Mouse (Mus musculus) ovary, postnatal 36 days (tissue): Measurements from ENCODE around the gene Cux2.
A peak's percentile ranks its signal among the peaks of the same experiment; 100 is the strongest.

Source experiments
- DNase-seq: peaks from one replicate; pipeline ENCODE4 v3.0.0; 2022; ENCODE audit warnings: low spot score, mixed read lengths

Gene Cux2

DNA sequence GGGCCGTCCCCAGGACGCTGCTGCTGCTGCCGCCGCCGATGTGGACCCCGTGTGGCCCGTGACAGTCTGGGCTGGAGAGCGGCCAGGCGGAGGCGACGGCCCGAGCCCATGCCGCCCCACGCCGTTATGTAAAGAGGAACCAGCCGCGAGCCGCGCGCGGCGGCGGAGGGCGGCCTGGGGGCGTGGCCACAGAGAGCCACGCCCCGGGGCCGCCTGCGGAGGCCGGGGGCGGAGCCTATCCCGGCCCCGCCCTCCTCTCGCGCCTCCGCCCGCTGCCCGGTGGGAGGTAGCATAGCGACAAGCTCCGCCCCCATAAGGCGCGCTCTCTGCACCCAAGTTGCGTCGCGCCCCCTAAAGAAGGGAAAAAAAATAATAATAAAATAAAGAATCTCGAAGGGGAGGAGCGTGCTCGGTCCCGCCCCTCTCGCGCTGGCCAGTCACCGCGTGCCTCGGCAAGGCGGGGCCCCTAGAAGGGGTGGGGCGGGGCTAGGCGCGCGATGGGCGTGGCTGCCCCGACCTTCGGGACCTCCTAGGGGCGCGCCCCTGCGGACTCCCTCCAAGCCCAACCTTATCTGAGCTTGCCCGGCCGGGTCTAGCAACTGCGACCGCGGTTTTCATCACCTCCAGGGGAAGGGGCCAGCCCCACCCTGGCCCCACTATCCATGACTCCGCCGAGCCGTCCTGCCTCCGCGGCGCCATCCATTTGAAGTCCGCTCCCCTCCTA is 213.0 kb downstream of the Cux2 start:
- peak; percentile 91 for DNase-seq

DNA sequence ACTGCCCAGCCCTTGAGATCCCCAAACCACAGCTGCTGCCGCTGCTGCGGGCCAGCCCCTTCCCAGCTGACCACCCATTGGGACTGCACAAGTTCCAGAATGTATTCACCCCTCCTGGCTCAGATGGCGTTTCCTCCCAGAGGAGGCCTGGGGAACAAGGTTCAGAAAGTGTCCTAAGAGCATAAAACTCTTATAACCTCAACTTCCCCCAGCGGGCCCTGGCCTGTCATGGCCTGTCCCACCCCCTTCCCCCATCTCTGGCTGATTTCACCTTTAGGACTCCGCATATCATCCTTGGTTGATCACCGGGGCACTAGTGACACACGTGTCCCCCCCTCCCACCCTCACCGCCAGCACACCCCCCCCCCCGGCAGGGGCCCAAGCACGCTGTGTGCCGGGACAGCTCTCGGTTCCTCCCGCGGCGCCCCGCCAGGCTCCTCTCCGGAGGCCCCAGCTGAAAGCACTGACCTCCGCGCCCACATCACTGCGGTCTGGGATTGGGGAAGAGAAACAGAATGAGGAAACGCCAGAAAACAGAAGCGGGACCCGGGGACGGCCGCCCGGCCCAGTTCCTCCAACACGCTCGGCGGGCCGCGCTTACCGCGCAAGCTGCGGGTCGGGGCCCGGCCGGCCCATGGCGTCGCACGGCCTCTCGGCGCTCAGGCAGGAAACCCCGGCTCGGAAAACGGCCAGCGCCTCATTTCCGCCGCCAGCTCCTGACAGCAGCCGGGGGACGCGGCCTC is 213.8 kb downstream of the Cux2 start:
- DNase-seq = no peak

DNA sequence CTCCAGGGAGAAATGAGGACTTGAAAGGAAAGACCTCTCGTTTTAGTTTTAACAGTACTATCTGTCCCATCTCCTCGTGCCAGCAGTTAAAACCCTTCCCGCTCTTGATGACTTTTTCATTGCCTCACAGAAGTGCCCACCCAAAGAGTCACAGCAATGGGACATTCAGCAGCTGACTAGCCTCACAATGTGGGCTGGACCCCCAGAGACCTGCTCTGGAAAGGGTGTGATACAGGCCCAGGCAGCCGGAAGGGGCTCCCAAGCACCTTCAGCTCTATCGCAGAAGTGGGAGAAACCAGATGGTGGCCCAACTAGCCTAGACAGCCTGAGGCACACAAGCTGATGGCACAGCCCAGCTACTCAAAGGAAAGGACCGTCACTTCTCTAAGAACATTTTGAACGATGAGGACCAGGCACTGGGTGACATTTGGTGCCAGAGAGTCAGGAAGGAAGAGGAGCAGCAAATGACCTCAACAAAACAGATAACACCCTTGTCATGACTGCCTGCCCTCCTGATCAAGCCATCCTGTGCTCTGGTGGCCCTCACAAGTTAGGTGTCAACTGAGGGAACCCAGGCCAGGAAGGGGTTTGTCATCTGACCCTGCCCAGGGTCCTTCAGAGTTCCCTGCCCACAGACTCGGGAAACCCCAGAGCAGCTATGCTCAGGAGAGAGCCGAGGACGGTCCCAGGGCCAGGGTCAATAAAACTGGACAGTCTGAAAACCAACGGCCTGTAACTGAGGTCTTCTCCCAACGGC is 214.7 kb downstream of the Cux2 start:
- DNase-seq = no peak

DNA sequence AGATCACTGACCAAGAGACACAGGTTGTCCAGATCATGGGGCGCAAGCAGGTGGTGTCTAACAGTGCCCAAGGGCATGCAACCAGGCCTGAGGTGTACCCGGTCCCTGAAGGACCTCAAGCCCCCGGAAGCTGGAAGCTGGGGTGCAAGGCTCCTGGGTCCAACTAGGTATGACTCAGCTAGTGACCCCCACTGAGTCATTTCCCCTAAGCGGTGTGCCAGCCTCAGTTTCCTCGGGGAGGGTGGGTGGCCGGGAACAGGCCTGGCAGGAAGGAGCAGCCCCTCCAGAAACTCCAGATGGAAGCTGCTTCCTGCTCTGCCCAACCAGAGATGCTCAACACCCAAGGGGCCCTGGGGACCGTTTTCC is 215.7 kb downstream of the Cux2 start:
- DNase-seq = no peak

DNA sequence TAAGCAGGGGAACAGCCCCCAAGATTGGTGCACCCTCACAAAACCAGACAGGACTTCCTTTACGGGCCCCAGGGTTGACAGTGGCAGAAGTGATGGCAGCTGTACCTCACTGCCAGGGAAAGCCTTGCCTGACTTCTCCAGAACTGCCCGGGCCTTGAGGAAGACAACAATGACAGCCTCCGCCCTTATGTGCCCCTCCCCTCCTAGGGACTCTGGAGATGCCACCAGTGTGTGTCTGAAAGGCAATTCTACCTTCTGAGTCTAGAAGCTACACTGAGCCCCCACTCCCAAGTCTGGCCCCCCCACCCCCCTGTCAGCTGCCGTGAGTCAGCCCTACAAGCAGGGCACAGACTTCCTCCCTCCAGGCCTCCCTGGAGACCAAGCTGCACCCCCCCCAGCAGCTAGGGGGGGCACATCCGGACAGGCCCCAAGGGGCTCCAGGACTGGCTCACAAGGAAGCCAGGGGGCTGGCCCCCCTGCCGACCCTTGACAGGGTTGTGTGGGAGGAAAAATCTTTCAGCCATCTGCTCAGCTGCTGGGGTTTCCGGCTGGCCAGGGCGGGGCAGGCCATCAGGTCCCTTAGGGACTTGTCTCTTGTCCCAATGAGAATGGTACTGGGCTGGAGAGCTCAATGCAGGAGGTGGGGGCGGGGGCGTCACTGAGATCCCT is 216.2 kb downstream of the Cux2 start:
- no peak for DNase-seq

DNA sequence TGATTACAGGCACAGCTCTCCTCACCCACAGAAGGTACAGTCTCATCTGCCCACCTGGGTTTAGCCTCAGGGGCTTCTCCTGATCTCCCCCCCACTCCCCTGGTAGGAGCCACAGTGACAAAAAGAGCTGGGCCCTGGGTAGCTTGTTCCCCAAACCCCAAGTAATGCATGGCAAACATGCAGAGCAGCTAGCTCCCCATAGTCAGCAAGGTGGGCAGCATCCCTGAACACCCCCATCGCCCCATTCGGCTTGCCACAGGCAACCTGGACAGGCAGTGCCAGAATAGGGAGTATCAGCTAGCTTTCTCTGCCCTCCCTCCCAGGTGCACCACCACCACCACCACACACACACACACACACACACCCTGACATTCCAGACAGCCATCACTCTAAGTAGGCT is 216.7 kb downstream of the Cux2 start:
- no peak for DNase-seq

DNA sequence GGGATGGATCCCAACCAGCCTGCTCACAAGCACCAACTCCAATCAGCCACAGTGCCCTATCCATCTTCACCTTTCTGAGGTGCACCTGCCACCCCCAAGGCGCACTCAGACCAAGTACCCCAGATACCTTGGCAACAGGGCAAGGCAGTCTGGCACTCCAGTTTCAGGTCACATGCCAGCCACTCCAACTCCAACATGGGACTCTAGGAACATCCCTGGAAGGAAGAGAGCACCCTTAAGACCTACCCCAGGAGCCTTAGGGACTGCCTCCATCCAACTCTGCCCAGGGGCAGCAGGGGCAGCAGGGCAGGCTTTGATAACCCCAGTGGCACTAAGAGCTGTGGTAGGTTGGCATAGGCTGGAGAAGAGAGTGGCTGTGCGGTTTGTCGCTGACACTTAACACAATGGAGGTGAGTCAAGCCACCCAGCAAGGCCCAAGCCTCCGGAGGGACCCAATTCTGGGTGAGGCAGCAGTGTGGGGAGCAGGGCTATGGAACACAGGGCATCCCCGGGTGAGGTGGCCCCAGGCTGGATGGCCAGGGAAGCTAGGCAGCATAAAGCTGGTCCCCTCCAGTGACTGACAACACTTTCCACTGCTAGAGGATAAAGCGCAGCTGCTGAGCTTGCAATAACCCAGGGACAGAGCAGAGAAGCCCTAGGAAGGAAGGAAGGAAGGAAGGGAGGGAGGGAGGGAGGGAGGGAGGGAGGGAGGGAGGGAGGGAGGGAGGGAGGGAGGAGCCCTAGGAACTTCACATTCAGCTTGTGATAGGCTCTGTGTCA is 217.3 kb downstream of the Cux2 start:
- no peak for DNase-seq

DNA sequence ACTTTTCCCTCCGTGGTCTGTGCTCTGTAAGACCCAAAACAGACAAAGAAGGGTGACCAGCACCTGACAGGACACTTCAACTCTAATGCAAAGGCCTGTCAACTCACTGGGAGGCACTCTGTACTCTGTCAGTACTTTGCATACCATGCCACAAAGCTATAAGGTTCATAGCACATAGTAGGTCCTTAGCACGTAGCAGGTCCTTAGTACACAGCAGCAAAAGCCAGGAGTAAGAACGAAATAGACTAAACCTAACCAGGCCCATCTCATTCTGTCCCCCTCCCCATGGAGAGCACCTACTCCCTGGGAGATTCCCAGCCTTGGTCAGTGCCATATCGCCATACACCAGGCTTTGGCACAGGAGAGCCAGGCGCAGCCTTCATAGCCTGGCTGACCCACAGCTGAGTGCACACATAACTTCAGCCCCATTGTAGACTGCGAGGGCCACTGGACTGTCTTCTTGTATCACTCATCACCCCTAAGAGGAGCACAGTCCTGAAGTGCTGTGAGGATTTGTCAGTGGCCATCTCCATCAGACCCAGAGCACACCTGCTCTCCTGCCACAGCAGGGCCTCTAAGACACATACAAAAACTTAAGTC is 218.8 kb downstream of the Cux2 start:
- no peak for DNase-seq

DNA sequence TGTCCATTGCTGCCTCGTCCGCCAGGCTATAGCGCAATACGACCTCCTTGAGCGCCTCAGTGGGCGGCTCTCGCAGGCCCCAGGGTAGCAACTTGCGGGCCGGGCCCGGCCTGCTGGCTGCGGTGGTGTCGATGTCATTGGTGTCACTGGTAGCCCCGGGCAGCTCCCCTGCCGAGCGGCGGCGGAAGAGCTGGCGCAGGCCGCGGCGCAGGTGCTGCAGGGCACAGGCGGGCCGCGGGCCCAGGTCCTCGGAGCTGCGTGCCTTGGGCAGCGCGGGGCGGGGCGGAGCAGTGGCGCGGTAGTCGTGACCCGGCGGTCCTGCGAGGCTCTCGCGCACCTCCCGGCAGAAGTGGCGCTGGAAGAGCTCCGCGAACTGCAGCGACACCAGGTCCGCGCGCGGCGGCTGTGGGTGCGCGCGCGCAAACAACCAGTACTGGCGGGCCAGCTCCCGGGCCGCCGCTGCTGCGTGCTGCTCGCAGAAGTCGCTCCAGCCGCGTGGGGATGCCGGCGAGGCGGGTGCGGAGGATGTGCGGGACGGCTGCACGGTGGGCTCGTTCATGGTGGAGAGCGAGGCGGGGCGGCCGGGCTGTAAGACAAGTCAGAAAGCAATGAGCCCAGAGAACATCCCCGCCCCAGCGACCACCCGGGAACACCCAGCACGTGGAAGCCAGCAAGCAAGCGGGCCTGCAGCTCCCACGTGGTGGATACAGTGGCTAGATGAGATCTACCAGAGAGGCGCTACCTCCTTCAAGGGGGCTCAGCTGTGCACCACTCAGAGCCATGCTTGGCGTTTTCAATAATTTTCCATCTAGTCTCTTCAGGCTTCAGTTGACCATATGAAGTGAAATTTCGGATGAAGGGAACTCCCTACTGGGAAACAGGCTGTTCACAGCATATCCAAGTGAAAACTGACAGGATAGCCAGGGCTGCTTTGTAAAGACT is 221.1 kb downstream of the Cux2 start:
- no peak for DNase-seq

DNA sequence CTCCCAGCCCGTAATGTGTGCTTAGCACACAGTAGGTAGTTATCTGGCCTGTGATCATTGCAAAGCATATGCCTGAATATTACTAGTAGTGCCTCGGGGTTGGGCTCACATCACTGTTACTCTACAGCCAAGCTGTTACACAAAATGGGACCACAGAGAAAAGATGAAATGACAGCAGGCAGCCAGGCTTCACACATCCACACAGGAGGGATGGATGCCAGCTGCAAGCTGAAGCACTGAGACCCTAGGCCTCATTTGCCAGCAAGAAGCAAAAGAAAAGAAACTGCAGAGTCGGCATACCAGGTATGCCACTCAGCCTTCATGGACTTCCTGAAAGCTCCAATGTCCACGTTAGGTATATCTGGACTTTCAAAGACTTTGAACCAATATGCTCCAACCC is 222.0 kb downstream of the Cux2 start:
- DNase-seq = no peak

DNA sequence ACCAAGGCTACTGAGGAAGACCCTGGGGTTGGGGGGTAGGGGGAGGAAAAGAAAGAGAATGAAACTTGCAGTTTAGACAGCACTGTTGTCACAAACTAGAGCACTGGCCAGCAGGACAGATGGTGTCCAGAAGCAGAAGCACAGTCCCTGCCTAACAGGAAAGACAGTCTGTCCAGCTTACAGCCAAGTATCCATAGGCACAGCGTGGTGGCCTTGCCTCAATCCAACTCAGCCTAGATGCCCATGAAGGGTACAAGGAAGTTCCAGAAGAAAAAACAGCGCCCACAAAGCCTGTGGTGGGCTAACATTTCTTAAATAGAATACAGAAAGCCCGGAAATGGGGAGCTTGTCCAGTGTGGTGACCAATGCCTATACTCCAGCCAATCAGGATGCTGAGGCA is 224.3 kb downstream of the Cux2 start:
- no peak for DNase-seq

DNA sequence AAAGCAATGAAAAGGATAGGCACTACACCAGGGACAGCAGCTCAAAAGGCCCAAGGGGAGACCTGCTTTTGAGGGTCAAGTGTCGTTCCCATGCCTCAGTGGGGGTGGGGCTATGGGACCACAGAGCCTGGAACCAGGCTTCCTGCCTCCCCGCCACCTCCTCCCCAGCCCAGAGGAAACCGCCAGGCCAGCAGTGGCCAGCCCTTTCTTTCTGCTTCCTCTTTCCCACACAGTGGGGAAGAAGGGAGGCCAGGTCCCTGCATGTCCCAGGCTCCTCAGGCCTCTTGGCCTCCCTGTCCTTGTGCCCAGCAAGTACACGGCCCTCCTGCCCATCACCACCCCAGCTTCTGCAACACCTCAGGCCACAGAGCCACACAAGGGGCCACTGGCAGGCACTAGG is 225.8 kb downstream of the Cux2 start:
- DNase-seq = no peak

DNA sequence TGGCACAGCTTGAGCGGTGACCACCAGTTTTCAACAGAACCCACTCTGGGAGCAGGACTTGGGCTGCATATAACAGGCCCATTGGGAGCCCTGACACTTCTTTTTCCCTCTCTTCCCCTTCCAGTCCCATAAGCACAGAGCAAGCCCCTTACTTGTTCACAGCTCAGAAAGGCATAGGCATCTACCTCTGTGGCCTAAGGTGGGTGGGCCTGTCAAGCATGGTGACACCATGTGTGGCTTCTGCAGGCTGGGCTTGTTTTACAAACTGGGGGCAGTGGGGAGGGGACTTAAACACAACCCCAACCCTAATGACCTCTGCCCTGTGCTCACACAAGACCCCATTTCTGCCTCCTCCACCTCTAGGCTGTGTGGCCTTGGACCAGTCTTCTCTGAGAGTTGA is 226.2 kb downstream of the Cux2 start:
- DNase-seq = no peak

DNA sequence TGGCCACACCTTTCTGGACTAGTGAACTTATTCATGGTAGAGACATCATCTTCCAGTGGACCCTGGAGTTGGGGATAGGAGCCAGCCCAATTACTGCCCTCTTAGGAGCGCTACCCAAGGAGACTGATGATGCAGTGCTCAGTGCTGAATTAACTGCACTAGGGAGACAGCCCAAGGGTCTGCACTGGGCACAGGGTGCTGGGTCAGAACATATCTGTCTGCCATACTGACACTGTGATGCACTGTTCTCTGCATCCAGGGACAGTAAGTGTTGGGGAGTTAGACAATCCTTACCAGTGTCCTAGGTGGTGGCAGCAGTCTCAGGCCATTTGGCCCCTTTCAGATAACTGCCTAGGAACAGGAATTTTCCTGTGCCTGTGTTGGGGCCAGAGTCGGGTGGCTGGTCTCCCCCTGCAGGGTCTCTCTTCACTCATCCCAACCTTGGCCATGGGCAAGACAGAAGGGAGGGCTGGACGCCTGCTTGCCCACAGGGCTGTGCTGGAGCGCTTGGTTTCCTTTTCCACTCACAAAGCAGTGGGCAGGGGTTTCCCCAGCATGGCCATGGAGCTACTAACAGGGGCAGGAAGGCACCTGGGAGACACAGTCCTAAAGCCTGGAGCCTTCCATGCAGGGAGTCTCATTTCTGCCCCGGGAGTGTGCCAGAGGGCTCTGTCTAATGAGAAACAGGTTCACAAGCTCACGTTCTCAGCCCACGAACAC is 227.0 kb downstream of the Cux2 start:
- peak; percentile 8 for DNase-seq

DNA sequence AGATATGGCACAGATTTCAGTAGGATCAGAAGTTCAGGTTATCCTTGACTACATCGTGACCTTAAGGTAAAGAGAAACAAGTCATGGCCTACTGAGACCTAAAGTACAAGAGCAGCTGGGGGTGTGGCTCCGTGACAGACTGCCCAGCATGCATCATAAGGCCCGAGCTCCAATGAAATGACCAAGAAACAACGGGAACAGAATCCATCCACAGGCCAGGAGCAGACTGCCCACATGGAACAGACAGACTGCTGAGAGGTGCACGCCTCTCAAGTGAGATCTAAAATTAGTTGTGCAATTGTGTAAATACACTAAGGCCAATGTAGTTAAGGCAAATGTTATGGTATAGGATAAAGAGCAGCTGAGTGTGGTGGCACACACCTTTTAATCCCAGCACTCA is 228.3 kb downstream of the Cux2 start:
- DNase-seq = no peak

DNA sequence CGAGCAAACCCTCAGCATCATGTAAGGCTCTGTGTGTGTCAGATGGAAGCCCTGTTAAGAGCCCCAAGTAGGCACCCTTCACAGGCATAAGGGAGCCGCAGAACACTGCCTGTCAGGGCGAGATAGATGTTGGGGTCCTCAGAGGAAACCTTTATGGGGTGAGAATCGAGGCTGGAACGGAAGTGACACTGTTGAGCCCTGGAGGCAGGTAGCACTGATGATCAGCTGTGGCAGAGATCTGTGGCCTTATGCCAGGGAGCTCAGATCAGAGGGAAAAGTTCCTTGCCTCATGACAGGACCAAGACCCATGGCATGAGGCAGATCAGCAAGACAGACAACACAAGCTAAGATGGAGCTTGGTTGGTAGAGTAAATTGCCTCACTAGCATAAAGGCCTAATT is 228.8 kb downstream of the Cux2 start:
- no peak for DNase-seq

DNA sequence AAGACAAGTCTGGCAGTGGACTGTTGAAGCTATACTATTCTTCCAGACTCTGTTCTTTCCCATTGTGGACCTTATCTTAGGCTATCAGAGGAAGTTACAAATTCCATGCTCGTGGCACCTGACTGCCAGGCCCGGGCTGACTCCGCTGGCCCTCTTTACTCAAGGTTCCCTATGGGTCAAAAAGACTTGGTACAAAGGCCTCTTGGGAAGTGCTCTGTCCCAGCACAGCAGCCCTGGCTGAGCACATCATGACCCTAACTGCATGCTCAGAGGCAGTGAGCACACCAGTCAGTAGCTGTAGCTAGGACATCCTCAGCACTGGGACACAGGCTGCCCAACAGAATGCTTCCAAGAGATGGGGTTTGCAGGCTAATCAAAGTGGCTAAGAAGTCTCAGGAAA is 229.2 kb downstream of the Cux2 start:
- no peak for DNase-seq

DNA sequence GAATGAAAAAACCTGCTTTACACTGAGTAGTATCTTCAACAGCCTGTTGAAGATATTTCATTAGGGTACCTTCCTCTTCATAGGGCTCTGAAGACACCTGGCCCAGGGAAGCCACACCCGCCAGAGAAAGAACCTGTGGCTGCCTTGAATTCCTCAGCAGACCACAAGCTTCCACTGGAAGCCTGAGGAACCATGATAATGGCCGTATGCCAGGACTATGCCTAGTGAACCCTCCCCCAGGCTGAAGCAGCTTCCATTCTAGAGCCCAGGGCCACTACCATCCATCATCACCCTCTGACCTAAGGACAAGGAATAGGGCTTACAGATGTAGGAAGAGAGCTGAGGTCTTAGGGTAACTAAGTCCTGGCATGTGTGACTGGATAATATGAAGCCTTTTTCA is 229.7 kb downstream of the Cux2 start:
- peak; percentile 5 for DNase-seq

DNA sequence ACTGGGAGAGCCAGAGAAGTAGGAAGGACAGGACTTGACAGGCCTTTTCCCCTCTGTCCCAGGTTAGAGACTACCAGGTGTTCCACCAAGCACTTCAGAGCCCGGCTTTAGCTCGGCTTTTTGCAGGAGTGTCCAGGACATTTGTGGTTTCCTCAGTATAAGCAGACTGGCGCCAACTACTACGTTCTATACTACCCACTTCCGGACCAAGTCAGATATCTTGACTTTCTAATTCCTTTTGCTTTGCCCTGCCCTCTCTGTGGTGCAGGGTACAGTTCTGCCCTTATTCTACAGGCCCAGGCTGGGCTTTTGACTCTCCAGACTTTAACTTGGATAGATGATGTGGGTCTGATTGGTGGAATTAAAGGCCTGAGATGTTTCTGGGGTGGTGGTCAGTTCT is 230.3 kb downstream of the Cux2 start:
- no peak for DNase-seq

DNA sequence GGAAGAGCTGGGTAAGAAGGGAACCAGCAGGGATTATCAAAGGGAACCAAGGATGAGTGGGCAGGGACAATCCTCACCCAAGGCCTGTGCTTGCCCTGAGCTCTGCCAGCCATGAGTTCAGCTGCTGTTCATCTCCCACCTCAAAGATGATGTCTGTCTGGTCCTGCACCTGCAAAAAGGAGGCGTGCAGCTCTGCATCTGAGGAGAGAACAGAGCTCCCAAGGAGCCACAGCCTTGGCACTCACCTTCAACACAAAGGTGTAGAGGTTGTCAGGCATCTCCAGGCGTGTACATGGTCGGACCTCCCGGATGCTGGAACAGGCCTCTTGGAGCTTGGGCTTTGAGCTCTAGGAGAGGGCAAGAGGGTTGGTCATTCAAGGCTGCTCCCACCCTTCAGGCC is 231.0 kb downstream of the Cux2 start:
- DNase-seq = no peak
